Mouse (Mus musculus): ENCODE measurements around the gene Tmem87a. TPM values are rescaled to one million over a fixed set of nuclear protein-coding genes. Genes with fewer than 3 reads are reported as not detected.
A peak's percentile ranks its signal among the peaks of the same experiment; 100 is the strongest.

The Tmem87a gene
- 24.8 and 27.8 TPM in 2 replicates for total RNA-seq (2014; fragmentation: Nextera tagmentation)
- total RNA-seq (2017), result 52.1 and 74.8 TPM in 2 replicates

DNA sequence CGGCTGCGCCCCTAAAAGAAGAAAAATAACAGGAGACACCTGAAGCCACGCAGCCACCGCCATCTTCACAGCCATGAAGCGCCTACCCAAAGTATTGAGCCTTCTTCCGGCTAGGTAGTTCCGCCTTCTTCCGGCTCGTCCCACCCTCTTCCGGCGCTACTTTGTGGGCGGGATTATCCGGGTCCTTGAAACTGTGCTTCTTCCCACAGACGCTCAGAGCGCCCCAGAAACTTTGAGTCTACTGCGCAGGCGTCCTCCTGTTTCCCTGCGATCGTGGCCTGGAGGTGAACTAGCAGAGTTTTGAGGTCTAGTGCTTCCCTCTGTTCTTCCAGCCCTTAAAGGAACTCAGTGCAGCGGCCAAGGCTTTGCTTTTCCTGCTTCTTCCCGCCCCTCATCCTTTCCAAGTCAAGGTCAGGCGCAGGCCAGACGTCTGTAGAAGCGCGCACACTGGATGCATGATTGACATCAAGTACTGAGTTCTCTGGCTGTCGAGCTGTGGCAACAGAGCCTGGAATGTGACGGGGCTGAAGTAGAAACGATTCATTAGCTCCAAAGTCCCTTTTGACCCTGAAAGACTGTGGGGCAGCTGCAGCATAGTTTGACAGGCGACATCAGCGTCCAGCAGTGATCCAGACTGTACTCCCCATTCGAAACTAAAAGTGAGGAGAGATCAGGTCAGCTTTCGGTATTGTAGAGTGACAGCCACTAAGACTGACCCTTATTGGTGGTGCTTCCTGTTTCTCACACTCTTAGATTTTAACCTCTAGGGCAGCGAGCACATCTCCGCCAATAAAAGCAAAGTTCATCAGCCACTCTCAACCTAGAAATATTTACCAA lies at the start of gene Tmem87a:
Gene Tmem87a (minus strand): TSS at position 128 of the 837 bp plus-strand sequence.
- peak; percentile 95 for ATAC-seq (replicated peaks; ENCODE audit: poor library complexity, severe bottlenecking)

DNA sequence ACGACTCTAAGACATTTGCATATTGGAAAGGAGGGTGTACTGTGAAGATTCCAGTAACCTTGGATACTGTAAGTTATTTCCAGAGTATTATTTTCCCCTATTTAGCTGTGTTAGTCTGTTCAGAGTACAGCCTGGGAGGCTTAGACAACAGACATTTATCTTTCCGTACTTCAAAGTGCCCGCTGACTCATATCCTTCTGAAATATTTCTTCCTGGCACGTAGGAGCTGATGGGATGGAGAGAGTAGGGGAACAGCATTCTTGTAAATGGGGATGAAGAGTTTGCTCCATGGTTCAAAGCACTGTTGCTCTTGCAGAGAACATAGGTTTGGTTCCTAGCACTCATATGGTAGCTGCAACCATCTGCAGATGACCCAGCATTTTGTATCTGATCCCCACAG lies 48.7 kb upstream of the Tmem87a start:
- no peak for ATAC-seq (replicated peaks; ENCODE audit: poor library complexity, severe bottlenecking)

GRCm38 (mm10) chr2:120450724-120451123 lies 46.8 kb upstream of the Tmem87a start:
- peak; percentile 84 for ATAC-seq (replicated peaks; ENCODE audit: poor library complexity, severe bottlenecking)

GRCm38 (mm10) chr2:120447306-120447705 lies 43.4 kb upstream of the Tmem87a start:
- ATAC-seq (replicated peaks; ENCODE audit: poor library complexity, severe bottlenecking), result no peak

DNA sequence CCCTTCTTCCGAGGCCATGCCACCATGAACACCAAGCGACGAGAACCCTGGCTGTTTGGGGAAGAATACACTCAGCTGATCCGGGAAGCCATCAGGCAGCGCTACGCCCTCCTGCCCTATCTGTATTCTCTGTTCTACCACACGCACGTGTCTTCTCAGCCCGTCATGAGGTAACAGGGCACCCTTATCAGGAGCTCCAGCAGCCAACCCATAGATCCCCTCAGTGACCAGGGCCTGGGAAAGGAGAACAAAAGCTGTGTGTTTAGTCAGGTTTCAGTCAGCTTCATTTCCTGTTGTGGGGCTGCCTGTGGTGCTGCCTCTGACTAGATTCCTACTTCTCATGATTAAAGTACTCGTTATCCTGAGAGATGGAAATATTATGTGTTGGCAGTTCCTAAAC lies 42.5 kb upstream of the Tmem87a start:
- ATAC-seq (replicated peaks; ENCODE audit: poor library complexity, severe bottlenecking), result peak; percentile 80

GRCm38 (mm10) chr2:120444486-120444885 lies 40.6 kb upstream of the Tmem87a start:
- no peak for ATAC-seq (replicated peaks; ENCODE audit: poor library complexity, severe bottlenecking)

DNA sequence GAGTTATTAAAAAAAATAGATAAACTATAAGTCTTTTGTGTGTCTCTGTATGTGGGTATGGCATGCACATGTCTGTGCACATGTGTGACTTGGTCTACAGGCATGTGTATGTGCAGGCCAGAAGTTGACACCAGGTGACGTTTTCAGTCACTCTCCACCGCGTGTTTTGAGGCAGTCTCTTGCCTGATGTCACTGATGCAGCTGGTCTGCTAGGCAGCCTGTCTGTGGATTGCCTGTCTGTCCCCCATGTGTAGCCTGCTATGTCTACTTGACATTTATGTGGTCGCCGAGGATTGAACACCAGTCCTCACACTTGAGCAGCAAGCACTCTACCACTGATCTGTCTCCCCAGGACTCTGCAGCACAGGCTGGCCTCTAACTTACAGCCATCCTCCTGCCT lies 20.5 kb upstream of the Tmem87a start:
- no peak for ATAC-seq (replicated peaks; ENCODE audit: poor library complexity, severe bottlenecking)

DNA sequence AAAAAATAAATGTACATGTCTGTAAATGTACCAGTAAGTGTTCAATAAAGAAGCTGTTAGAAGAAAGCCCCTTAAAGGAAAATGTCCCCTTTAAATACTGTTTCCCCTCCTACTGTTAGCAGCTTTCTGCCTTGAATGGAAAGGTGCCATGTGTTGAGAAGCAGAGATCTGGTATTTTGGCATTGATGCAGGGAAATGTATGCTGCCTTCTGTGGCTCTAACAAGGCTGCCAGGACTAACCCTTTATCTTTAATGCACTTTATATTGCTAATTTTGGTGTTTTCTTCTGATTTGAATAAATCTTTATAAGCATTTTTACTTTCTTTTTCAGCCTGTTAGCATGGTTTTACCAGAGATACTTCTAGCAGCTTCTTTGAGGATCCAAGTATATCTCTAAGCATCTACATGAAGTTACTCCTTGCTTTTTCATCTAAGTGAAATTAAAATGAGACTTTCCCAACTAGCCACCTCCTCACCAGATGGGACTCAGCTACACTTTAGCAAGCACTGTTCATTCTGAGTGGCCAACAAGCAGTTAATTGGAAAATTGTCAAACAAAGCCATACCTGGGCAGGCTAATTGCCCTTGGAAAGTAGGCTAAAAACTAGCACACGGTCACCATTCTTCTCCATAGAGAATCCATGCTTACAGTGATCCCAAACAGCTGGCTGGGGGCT lies 11.0 kb upstream of the Tmem87a start:
- ATAC-seq (replicated peaks; ENCODE audit: poor library complexity, severe bottlenecking), result no peak

- no peak for ATAC-seq (replicated peaks; ENCODE audit: poor library complexity, severe bottlenecking)
Observed at GRCm38 (mm10) chr2:120414113-120414512, 10.2 kb upstream of the Tmem87a start.

- ATAC-seq (replicated peaks; ENCODE audit: poor library complexity, severe bottlenecking), result no peak
Observed at GRCm38 (mm10) chr2:120411096-120411628, 7.2 kb upstream of the Tmem87a start.

DNA sequence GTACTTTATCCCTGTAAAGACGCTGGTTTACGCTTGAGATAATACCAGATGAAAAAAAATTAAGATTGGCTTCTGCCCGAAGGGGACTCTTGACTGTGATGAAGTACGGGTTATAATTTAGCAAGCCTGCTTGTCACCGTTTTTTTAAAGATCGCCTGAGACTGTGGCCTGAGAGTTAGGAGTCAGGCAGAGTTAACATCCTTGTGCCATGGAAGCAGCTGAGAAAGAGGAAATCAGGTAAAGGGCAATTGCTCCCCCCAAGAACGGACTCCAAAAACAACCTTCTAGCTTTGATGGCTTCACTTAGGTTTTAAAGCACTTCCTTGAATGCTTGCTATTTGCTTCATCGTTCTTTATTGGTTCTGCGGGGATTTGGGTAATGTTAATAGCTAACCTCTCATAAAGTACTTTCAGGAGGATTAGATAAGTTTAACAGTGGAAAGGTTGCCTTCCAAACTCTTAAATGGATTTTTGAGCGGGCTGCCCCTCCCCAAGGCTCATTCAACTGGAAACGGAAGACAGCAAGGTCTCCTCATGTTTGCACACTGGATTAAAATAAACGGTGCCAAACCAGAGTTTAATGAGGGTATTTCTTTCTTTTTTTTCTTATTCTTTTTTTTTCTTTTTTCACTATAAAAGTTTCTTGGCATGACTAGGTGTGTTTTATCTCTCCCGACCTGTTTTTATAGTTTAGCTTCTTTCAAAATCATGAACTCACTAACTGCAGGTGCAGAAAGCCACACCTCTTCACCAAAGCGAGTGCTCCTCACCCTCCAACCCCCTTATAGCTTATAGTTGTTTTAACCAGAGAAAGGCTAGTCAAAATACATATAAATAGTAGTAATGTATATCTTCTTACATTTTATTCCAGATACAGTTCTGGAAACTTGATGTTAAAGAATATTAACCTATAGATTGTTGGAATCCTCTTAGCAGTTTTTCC lies 1.2 kb upstream of the Tmem87a start:
- 0 out of 2 replicates have a peak, but pooled peaks have one; percentile 8 for ATAC-seq (replicated peaks; ENCODE audit: poor library complexity, severe bottlenecking)

DNA sequence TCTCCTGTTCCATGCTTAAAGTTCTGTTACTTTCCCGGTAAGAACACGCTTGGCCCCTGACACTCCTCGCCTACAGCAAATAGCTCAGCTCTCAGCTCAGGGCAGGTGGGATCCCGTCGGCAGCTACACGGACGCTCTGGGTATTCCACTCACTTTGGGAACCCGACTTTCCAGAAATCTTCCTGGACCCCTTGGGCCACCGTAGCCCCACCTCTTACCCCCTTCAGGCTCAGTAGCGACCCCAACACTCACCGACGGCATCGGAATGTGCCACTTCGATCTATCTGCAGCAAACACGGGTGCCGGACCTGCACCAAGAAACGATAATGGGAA lies 294 bp downstream of the Tmem87a start, which contains the start of gene Ganc:
Gene Ganc (plus strand): TSS at position 244 of the 333 bp plus-strand sequence.
- ATAC-seq (replicated peaks; ENCODE audit: poor library complexity, severe bottlenecking), result peak; percentile 38

DNA sequence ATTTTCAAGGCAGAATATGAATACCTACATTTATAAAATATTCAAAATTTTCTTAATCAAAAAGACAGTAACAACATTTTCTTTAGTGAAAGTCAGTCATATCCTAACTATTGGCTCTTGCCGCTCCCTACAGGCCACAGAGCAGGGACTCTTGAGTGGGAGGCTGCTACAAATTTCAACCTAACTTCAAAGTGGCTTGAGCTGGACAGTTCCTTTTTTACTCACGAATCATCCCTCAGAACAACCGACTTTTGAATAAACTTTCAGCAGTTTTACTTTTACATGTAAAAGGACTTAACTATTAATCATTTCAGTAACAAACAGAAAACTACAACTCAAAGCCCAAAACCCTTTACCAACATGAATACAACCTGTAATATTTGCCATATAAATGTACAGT lies 1.1 kb downstream of the Tmem87a start:
- no peak for ATAC-seq (replicated peaks; ENCODE audit: poor library complexity, severe bottlenecking)

DNA sequence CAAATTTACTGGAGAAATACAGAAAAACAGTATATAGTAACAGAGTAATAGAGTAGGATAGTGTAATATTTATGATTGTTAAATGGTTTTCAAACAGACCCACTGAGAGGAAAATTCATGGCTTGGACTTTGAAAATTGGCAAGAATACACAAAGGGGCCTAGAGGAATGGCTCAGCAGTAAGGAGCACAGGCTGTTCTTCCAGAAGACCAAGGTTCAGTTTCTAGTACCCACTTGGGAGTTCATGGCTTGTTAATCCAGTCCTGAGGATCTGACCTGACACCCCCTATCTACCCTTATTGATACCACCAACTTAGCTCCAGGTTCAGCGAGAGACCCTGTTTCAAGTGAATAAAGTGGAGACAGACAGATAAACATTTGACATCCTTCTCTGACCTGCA lies 6.0 kb downstream of the Tmem87a start:
- ATAC-seq (replicated peaks; ENCODE audit: poor library complexity, severe bottlenecking), result no peak

- no peak for ATAC-seq (replicated peaks; ENCODE audit: poor library complexity, severe bottlenecking)
Observed at GRCm38 (mm10) chr2:120392406-120392805, 11.5 kb downstream of the Tmem87a start.

- no peak for ATAC-seq (replicated peaks; ENCODE audit: poor library complexity, severe bottlenecking)
Observed at GRCm38 (mm10) chr2:120390934-120391333, 13.0 kb downstream of the Tmem87a start.

- no peak for ATAC-seq (replicated peaks; ENCODE audit: poor library complexity, severe bottlenecking)
Observed at GRCm38 (mm10) chr2:120389376-120389775, 14.5 kb downstream of the Tmem87a start.

- no peak for ATAC-seq (replicated peaks; ENCODE audit: poor library complexity, severe bottlenecking)
Observed at GRCm38 (mm10) chr2:120387291-120387690, 16.6 kb downstream of the Tmem87a start.

DNA sequence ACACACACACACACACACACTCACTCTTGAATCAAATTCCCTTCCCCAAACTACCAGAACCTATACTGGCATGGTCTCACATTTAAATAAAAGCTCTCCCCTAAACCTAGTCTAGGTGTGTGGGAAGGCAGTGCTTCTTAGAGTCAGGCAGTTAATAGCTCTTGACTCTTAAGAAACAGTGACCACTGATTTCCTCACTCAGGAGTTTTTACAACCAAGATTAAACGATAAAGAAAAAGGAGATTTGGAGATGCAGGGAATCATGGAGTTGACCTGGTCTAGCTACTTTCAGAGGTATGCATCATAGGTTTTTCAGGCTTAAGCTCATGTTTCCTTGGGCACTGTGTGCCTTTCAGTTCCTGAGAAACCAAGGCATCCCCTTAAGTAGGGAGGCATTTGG lies 17.6 kb downstream of the Tmem87a start:
- no peak for ATAC-seq (replicated peaks; ENCODE audit: poor library complexity, severe bottlenecking)

GRCm38 (mm10) chr2:120373858-120374257 lies 30.1 kb downstream of the Tmem87a start:
- no peak for ATAC-seq (replicated peaks; ENCODE audit: poor library complexity, severe bottlenecking)

Data from granulocyte monocyte progenitor cell, adult 5-6 weeks (primary cell).